Mouse (Mus musculus) heart, embryonic 11.5 days (tissue): ENCODE measurements around the gene Anxa5. TPM values are rescaled to one million over a fixed set of nuclear protein-coding genes. Genes with fewer than 3 reads are reported as not detected.

ENCODE experiments used
- ATAC-seq: fragments of 200-750 bp; cut with Nextera tagmentation; replicated peaks from 2 replicates; pipeline ENCODE4 v1.8.0; 2017; ENCODE audit warnings: moderate library complexity; ENCODE audit not compliant: insufficient number of reproducible peaks, low FRiP score, low TSS enrichment
- H3K27ac ChIP-seq: fragments of 300-500 bp; sonication (generic); 2 replicates; pipeline ENCODE4 v1.5.1; 2014; ENCODE audit warnings: mild to moderate bottlenecking, low read depth, low read length
- H3K27me3 ChIP-seq: fragments of 300-500 bp; sonication (generic); 2 replicates; pipeline ENCODE4 v1.6.1; 2014; ENCODE audit warnings: mild to moderate bottlenecking, low read length, mixed read lengths; ENCODE audit not compliant: control insufficient read depth, insufficient read depth
- H3K36me3 ChIP-seq: fragments of 300-500 bp; sonication (generic); 2 replicates; pipeline ENCODE4 v1.6.1; 2014; ENCODE audit warnings: mild to moderate bottlenecking, low read length, moderate library complexity, mixed read lengths; ENCODE audit not compliant: control insufficient read depth, insufficient read depth
- H3K4me1 ChIP-seq: fragments of 300-500 bp; sonication (generic); 2 replicates; pipeline ENCODE4 v1.6.1; 2014; ENCODE audit warnings: low read length; ENCODE audit not compliant: control insufficient read depth, insufficient read depth
- H3K4me2 ChIP-seq: fragments of 300-500 bp; sonication (generic); 2 replicates; pipeline ENCODE4 v1.6.1; 2014; ENCODE audit warnings: mild to moderate bottlenecking, moderate library complexity
- H3K4me3 ChIP-seq: fragments of 300-500 bp; sonication (generic); 2 replicates; pipeline ENCODE4 v1.5.1; 2014; ENCODE audit warnings: low read depth, low read length
- H3K9ac ChIP-seq: fragments of 300-500 bp; sonication (generic); 2 replicates; pipeline ENCODE4 v1.6.1; 2014; ENCODE audit warnings: mild to moderate bottlenecking, low read depth, low read length, moderate library complexity
- H3K9me3 ChIP-seq: fragments of 300-500 bp; sonication (generic); replicated peaks from 2 replicates; pipeline ENCODE4 v1.6.1; 2016; ENCODE audit warnings: low read length; ENCODE audit not compliant: control insufficient read depth
- WGBS: fragments of 180-500 bp; shearing (Covaris S2); extraction: QIAGEN DNeasy Blood & Tissue Kit; methylation state at CpG from one replicate; pipeline ENCODE4 v1.1.7; 2014; ENCODE audit not compliant: insufficient replicate concordance; 5-methylcytosine and 5-hydroxymethylcytosine counted together
- polyA plus RNA-seq: library from polyadenylated mRNA; unstranded; fragments of >200 nt; fragmentation: Nextera tagmentation; extraction: Ambion mirVana; gene quantifications from 2 replicates; pipeline ENCODE4 v1.2.1, GENCODE M21; 2014

Anxa5 gene
- 316 and 392 TPM in 2 replicates for polyA plus RNA-seq

DNA sequence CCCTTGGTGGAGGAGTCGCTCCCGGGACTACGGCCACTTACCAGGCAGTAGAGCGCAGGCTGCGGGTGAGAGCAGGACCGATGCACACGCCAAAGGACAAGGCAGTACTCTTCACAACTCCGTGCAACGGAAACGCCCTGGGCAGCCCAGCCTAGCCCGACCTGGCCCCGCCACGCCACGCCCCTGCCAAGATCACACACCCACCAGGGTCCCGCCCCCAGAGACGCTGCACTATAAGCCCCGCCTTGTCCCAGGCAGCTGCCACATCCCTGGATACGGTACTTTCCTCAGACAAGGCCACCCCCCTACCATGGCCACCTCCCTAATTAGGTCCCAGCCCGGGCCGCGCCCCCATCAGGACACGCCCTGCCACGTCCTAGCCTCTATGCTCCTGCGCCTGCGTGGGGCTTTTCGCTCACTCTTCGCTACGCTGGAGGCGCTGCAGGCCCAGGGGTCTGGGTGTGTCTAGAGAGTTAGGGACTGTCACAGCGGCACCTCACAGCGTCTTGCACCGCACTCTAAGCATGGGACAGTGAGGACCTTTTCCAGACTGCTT lies at the start of gene Anxa5, which contains the start of gene 1810062G17Rik:
TSS of gene Anxa5 (minus strand) at position 363 of the 556 bp plus-strand sequence.
TSS of gene 1810062G17Rik (plus strand) at position 406 of the 556 bp plus-strand sequence.
- Histone ChIP-seq H3K4me2 (peak within 1 kb of the TSS; percentile 85), H3K4me3 (peak within 1 kb of the TSS; percentile 87), H3K27me3 (no peaks in the 10 kb centered on the region), H3K9ac (peak within 1 kb of the TSS; percentile 82), H3K27ac (peak within 1 kb of the TSS; percentile 87), H3K36me3 (no peaks in the 10 kb centered on the region), H3K9me3 (no peaks in the 10 kb centered on the region), H3K4me1 (peaks cover 16% of the 10 kb centered on the region)
- WGBS: under 1% methylated on average over 32 of the region's 32 CpGs
- peak; percentile 99 for ATAC-seq

DNA sequence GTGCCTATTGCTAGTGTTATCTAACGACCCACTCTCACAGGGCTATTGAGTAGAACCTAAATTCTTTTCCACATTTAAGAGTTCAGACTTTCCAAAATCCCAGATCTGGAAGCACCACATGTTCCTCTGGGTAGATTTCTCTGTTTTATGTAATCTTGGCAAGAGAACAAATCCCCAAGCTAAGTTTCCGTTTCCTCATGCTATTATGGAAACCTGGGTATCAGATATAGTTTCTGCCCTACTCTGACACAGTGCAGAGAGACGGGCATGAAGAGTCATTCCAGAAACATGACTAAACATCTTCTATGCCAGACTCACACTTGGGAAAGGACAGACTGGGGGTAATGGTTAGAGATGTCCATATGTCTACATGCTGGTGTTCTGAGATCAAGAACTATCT lies 48.8 kb upstream of the Anxa5 start:
- Histone ChIP-seq H3K27me3 (peaks cover 19% of the 10 kb centered on the region), H3K9ac (no peak overlapping the region), H3K27ac (no peak overlapping the region), H3K4me2 (no peak overlapping the region), H3K36me3 (no peaks in the 10 kb centered on the region), H3K4me3 (no peak overlapping the region), H3K9me3 (no peaks in the 10 kb centered on the region), H3K4me1 (no peaks in the 10 kb centered on the region)
- ATAC-seq: no peak
- WGBS: 55% methylated on average over 3 of the region's 3 CpGs

DNA sequence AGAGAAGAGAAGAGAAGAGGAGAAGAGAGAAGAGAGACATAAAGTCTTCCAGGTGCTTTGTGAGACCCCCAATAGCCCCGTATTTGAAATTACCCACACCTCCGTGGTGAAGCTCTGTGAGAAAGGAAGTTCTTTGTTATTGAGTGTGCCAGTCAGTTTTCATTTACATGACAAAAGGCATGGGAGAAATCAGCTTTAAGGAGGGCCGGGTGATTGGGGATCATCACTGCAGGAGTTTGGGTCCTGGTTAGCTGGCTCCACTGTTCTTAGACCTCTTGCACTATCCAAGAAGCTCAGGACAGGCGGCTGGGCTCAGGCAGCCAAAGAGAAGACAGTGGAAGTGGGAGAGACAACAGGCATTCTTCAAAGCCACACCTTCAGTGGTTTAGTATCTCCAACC lies 46.4 kb upstream of the Anxa5 start:
- ATAC-seq: no peak
- no peak overlapping the region for H3K4me2 ChIP-seq
- 11% methylated on average over 4 of the region's 4 CpGs for WGBS
- H3K9ac ChIP-seq: no peak overlapping the region
- no peak overlapping the region for H3K4me3 ChIP-seq
- H3K27ac ChIP-seq: no peak overlapping the region
- H3K9me3 ChIP-seq: no peaks in the 10 kb centered on the region
- H3K4me1 ChIP-seq: no peaks in the 10 kb centered on the region
- H3K27me3 ChIP-seq: peaks cover 19% of the 10 kb centered on the region
- H3K36me3 ChIP-seq: no peaks in the 10 kb centered on the region

DNA sequence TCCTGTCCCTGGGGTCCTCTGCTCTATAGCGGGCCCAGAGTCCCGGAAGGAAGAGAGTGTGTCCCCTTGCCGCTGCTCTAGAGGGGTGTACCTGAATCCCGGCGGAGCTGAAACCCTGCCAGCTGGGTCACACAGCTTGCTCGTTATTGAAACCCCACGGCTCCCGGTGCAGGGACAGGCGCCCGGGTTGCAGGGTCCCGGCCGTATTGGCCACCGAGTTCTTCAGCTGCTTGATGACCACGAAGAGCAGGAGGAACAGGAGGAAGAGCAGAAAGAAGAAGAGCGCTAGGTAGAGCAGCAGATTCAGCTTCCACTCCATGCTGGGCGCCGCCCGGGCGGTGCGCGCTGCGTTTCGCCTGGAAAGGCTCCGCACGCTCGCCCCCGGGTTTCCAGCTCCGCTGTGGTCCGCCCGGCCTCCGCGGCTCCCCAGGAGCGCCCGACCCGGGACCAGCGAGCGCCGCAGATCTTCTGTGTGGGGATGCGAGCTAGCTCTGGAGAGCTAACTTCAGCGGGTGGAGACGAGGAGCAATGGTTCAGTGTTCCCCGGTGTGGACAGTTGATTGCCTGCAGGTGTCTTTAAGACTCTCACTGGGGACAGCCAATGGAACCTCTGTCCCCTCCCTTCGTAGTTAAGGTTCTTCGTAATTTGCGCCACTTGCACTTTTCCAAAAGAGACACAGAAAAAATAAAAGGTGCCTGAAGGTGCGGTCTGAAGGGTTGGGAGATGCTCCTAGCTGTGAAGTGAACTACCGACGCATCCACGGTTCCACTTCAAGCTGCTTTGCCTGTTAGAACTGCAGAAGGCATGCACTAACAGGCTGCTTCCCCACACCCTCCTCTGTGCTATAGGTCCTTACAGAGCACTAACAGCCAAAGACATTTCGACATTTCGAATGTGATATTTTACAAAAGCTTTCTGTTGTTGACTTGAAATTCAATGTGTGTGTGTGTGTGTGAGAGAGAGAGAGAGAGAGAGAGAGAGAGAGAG lies 45.7 kb upstream of the Anxa5 start, which contains the start of gene Gm11549:
TSS of gene Gm11549 (minus strand) at position 741 of the 988 bp plus-strand sequence.
- Histone ChIP-seq H3K9ac (peak within 1 kb of the TSS; percentile 58), H3K4me1 (no peaks in the 10 kb centered on the region), H3K9me3 (no peaks in the 10 kb centered on the region), H3K4me3 (peak within 1 kb of the TSS; percentile 55), H3K36me3 (no peaks in the 10 kb centered on the region), H3K4me2 (peak within 1 kb of the TSS; percentile 97), H3K27me3 (peaks cover 19% of the 10 kb centered on the region), H3K27ac (no peak within 1 kb of the TSS)
- 1% methylated on average over 51 of the region's 51 CpGs for WGBS
- ATAC-seq: no peak

DNA sequence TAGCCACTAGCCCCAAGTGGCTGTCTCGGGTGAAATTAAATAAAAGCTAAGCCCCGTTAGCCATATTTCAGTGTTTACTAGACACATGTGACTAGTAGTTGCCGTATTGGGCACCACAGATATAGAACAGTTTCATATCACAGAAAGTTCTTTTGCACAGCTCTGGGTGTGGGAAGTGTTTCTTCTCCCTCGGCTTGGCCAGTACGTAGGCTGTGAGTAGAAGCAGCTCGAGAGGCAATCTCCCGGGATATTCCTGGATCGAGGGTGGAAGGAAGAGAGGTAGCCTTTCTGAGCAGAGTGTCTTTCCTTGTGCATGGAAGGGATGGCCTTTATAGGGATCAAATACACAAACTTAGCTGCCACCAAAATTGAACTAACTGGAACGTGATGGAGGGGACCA lies 40.5 kb upstream of the Anxa5 start:
- Histone ChIP-seq H3K4me2 (no peak overlapping the region), H3K27ac (no peak overlapping the region), H3K9ac (no peak overlapping the region), H3K9me3 (no peaks in the 10 kb centered on the region), H3K4me1 (no peaks in the 10 kb centered on the region), H3K27me3 (peaks cover 13% of the 10 kb centered on the region), H3K4me3 (no peak overlapping the region), H3K36me3 (no peaks in the 10 kb centered on the region)
- 79% methylated on average over 9 of the region's 9 CpGs for WGBS
- no peak for ATAC-seq

DNA sequence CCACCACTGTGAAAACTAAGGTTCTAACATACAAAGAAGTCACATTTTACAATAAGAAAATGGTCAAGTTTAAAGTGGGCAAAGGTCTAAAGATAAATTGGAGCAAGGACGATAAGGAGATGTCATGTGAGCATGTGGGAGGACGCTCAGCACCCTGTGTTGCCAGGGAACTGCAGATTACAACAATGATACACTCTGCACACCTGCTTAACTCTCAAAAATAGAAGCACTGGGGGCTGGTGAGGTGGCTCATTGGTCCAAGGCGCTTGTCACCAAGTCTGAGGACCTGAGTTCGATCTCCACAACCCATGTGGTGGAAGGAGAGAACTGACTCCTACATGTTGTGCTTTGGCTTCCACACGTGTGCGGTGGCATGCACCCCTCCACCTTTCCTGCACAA lies 35.8 kb upstream of the Anxa5 start:
- no peak overlapping the region for H3K4me2 ChIP-seq
- H3K36me3 ChIP-seq: no peaks in the 10 kb centered on the region
- H3K4me1 ChIP-seq: no peaks in the 10 kb centered on the region
- WGBS: 71% methylated on average over 6 of the region's 6 CpGs
- H3K27me3 ChIP-seq: 0 out of 2 replicates have a peak, but pooled peaks cover 2% of the 10 kb centered on the region
- no peak overlapping the region for H3K9ac ChIP-seq
- H3K27ac ChIP-seq: no peak overlapping the region
- H3K9me3 ChIP-seq: no peaks in the 10 kb centered on the region
- no peak for ATAC-seq
- no peak overlapping the region for H3K4me3 ChIP-seq

DNA sequence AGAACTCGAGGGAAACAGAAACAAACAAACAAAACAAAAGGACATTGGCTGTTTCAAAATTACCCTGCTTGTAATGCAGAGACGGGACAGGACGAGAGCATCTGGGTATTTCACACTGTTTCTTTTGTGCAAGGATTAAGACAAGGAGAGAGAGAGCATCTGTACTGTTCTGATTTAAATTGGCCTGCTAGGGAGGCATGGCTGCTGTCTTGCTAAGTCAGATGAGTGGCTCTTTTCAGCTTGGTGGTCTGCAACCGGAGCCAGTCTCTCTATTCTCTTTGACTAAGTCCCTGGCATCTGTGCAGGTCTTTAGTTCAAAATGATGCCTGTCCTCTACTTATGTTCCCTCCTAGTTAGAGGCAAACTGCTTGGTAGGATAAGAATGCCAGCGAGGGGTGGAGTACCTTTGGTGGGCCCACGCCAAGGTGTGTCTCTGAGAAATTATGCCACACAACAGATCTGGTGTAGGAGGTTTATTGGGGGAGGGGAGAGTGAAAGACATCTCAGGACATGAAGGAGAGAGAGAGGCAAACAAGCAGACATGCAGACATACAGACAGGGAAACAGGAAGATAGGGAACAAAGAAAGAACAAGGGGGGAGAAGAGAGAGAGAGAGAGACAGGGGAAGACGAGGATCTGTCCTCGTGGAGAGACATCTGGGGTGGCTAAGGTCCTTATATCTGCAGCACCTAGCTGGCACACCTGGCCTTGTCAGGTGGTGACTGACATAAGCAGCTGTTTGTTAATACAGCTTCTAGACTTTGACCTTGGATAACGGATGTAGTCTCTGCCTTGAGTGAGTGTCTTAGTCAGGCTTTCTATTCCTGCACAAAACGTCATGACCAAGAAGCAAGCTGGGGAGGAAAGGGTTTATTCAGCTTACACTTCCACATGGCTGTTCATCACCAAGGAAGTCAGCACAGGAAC lies 30.4 kb upstream of the Anxa5 start:
- ATAC-seq: no peak
- Histone ChIP-seq H3K4me2 (no peak overlapping the region), H3K9ac (no peak overlapping the region), H3K27me3 (no peaks in the 10 kb centered on the region), H3K4me1 (no peaks in the 10 kb centered on the region), H3K9me3 (no peaks in the 10 kb centered on the region), H3K4me3 (no peak overlapping the region), H3K27ac (no peak overlapping the region), H3K36me3 (no peaks in the 10 kb centered on the region)
- WGBS: 67% methylated on average over 10 of the region's 10 CpGs

DNA sequence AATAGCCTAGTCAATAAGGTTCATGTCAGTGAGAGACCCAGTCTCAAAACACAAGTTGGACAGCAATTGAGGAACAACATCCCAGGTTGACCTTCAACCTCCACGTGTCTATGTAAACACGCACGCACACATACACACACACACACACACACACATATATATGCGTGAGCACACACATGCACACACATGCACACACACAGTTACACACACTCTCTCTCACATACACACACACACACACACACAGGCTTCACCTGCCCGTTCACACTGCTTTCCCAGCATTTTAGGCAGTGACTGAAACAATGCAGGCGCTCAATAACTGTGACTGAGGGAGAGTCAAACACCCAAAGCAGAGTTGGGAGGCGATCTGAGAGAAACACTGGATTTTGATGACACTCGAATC lies 29.6 kb upstream of the Anxa5 start:
- Histone ChIP-seq H3K4me2 (no peak overlapping the region), H3K36me3 (no peaks in the 10 kb centered on the region), H3K27me3 (no peaks in the 10 kb centered on the region), H3K9me3 (no peaks in the 10 kb centered on the region), H3K9ac (no peak overlapping the region), H3K4me3 (no peak overlapping the region), H3K4me1 (no peaks in the 10 kb centered on the region), H3K27ac (no peak overlapping the region)
- ATAC-seq: no peak
- WGBS: 77% methylated on average over 8 of the region's 8 CpGs
